Mouse (Mus musculus): ENCODE results near the gene Rpp25.

Rpp25 gene

GRCm38 (mm10) chr9:57521056-57521911 is 17.5 kb downstream of the Rpp25 start, which contains the start of gene Cox5a:
Cox5a (plus strand) TSS chr9:57521274.
- peak; percentile 95 for DNase-seq (ENCODE audit: low read depth, low spot score)

GRCm38 (mm10) chr9:57522114-57522860 is 18.5 kb downstream of the Rpp25 start:
- no peak for DNase-seq (ENCODE audit: low read depth, low spot score)

- no peak for DNase-seq (ENCODE audit: low read depth, low spot score)
Measured at GRCm38 (mm10) chr9:57522861-57523246, 19.0 kb downstream of the Rpp25 start.

GRCm38 (mm10) chr9:57523754-57524153 is 19.9 kb downstream of the Rpp25 start:
- peak; percentile 67 for DNase-seq (ENCODE audit: low read depth, low spot score)

GRCm38 (mm10) chr9:57524439-57524838 is 20.6 kb downstream of the Rpp25 start:
- DNase-seq (ENCODE audit: low read depth, low spot score), result no peak

- no peak for DNase-seq (ENCODE audit: low read depth, low spot score)
Measured at GRCm38 (mm10) chr9:57525516-57525915, 21.7 kb downstream of the Rpp25 start.

GRCm38 (mm10) chr9:57526435-57526834 is 22.6 kb downstream of the Rpp25 start:
- DNase-seq (ENCODE audit: low read depth, low spot score), result no peak

GRCm38 (mm10) chr9:57531946-57532345 is 28.1 kb downstream of the Rpp25 start:
- no peak for DNase-seq (ENCODE audit: low read depth, low spot score)

GRCm38 (mm10) chr9:57536362-57536761 is 32.5 kb downstream of the Rpp25 start:
- no peak for DNase-seq (ENCODE audit: low read depth, low spot score)

- DNase-seq (ENCODE audit: low read depth, low spot score), result peak; percentile 87
Measured at GRCm38 (mm10) chr9:57537044-57537727, 33.4 kb downstream of the Rpp25 start, which contains the start of gene Fam219b. Fam219b (plus strand) TSS chr9:57537528.

GRCm38 (mm10) chr9:57537728-57538181 is 33.9 kb downstream of the Rpp25 start:
- no peak for DNase-seq (ENCODE audit: low read depth, low spot score)

- no peak for DNase-seq (ENCODE audit: low read depth, low spot score)
Measured at GRCm38 (mm10) chr9:57539550-57539949, 35.7 kb downstream of the Rpp25 start.

GRCm38 (mm10) chr9:57541312-57541711 is 37.5 kb downstream of the Rpp25 start:
- DNase-seq (ENCODE audit: low read depth, low spot score), result peak; percentile 71

- no peak for DNase-seq (ENCODE audit: low read depth, low spot score)
Measured at GRCm38 (mm10) chr9:57543951-57544350, 40.1 kb downstream of the Rpp25 start.

GRCm38 (mm10) chr9:57547287-57547686 is 43.5 kb downstream of the Rpp25 start:
- DNase-seq (ENCODE audit: low read depth, low spot score), result no peak

- no peak for DNase-seq (ENCODE audit: low read depth, low spot score)
Measured at GRCm38 (mm10) chr9:57547869-57548268, 44.0 kb downstream of the Rpp25 start.

GRCm38 (mm10) chr9:57549186-57549585 is 45.4 kb downstream of the Rpp25 start:
- DNase-seq (ENCODE audit: low read depth, low spot score), result no peak

- no peak for DNase-seq (ENCODE audit: low read depth, low spot score)
Measured at GRCm38 (mm10) chr9:57550126-57550862, 46.5 kb downstream of the Rpp25 start.

- peak; percentile 71 for DNase-seq (ENCODE audit: low read depth, low spot score)
Measured at GRCm38 (mm10) chr9:57552139-57552887, 48.5 kb downstream of the Rpp25 start, which contains the start of gene Mpi. Mpi (minus strand) TSS chr9:57552763.

- DNase-seq (ENCODE audit: low read depth, low spot score), result no peak
Measured at GRCm38 (mm10) chr9:57553119-57553518, 49.3 kb downstream of the Rpp25 start.

Measured in mesoderm, embryonic 11.5 days (tissue).